Mouse (Mus musculus): ENCODE measurements around the gene Papolb. TPM values are rescaled to one million over a fixed set of nuclear protein-coding genes. Genes with fewer than 3 reads are reported as not detected.

Gene Papolb
- total and polyA plus RNA-seq, 2 experiments from 2014 or later, result 0.14 to 0.66 TPM

DNA sequence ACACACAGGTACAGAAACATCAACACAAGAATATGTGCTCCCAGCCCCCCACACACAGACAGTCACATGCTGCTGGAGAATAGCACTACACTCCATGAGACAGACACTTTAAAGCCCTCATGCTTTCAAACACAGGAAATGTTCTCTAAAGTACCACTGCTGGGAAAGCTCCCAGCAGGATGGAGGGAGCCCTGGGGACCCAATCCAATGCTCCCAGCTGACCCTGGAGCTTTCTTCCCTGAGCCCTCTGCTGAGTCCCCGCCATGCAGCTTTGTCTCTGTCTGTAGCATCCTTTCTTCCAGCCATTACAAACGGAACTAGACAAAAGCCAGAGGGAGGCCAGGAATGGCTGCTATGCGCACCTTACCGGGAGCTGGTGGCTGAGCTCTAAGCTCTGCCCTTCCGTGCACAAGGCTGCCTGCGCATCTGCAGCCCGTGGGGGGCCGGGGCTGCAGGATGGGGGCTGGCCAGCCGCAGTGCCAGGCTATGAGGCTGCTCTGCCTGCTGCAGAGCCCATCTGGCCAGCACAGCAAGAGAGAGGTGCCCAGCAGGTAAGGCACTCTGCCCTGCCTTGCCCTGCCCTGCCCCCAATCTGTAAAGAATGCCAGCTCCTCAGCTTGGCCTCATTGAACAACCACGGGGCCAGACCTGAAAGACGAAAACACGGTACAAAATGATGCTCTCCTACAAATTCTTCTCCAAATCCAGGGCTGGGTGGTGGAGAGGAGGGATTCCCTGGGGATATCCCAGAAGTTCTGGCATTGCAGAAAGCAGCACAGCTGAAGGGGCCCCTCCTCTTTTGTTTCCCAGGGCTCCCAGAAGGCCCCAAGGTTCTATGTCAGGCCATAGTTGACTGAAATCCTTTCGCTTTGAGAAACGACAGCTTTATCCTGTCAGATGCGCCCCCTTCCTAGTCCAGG lies 20.5 kb downstream of the Papolb start:
- TF ChIP-seq CTCF (IDR thresholded peaks at IDR 0.05), result no peak
- Histone ChIP-seq H3K9me3 (ENCODE audit: low read length) (no peaks in the 10 kb centered on the region), H3K9ac (replicated peaks; ENCODE audit: low read length, poor library complexity, severe bottlenecking) (peak overlapping the region; percentile 57), H3K27me3 (ENCODE audit: insufficient read depth, low read length) (no peaks in the 10 kb centered on the region), H3K36me3 (ENCODE audit: insufficient read depth, low read length) (peaks cover 9% of the 10 kb centered on the region), H3K4me1 (ENCODE audit: insufficient read depth, low read length) (peaks cover 15% of the 10 kb centered on the region), H3K27ac (ENCODE audit: low read depth, low read length) (peak overlapping the region; percentile 87), H3K4me2 (ENCODE audit: low read depth, low read length, poor library complexity, severe bottlenecking) (peak overlapping the region; percentile 49), H3K4me3 (ENCODE audit: low read depth, low read length) (peak overlapping the region; percentile 28)
- WGBS, result 4% methylated on average over 15 of the region's 15 CpGs
- ATAC-seq (ENCODE audit: low FRiP score) (peak; percentile 55), DNase-seq (ENCODE audit: low spot score) (peak; percentile 49)

DNA sequence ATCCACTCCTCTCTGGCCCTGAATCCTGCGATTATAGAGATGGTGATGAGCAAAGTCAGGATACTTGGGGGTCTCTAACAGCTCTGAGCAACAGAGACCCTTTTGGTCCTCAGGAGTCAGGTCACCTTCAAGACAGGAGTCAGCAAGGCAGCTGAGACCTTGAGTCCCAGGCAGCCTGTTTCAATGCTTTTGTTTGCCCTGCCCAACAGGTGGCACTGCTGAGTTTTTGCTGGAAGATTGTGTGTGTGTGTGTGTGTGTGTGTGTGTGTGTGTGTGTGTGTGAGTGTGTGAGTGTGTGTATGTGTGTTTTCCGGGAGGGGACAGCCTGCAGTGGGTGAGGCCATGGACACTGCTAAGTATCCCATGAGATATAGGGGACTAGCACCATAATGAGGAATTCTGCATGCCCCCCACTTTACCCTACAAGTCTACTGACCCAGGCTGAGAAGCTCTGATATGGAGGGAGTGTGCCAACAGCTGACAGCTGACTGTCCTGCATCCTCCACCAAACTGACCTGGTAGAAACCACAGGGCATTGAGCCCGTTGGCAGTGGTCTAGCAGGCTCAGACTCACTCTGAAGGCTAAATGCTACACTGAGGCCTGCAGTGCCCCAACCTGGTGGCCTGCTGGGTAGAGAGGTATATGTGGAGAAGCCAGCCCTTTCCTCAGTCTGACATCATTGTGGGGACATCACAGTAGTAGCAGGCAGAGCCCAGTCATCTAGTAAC lies 24.0 kb downstream of the Papolb start:
- ATAC-seq (ENCODE audit: low FRiP score), result no peak
- Histone ChIP-seq H3K27me3 (ENCODE audit: insufficient read depth, low read length) (no peaks in the 10 kb centered on the region), H3K27ac (ENCODE audit: low read depth, low read length) (no peak overlapping the region), H3K4me1 (ENCODE audit: insufficient read depth, low read length) (peaks cover 15% of the 10 kb centered on the region), H3K4me2 (ENCODE audit: low read depth, low read length, poor library complexity, severe bottlenecking) (no peak overlapping the region), H3K4me3 (ENCODE audit: low read depth, low read length) (no peak overlapping the region), H3K36me3 (ENCODE audit: insufficient read depth, low read length) (peaks cover 9% of the 10 kb centered on the region), H3K9me3 (ENCODE audit: low read length) (no peaks in the 10 kb centered on the region), H3K9ac (replicated peaks; ENCODE audit: low read length, poor library complexity, severe bottlenecking) (no peak overlapping the region)
- WGBS, result 76% methylated on average over 3 of the region's 3 CpGs
- DNase-seq (ENCODE audit: low spot score), result no peak
- peak; percentile 58 for TF ChIP-seq CTCF (IDR thresholded peaks at IDR 0.05)

DNA sequence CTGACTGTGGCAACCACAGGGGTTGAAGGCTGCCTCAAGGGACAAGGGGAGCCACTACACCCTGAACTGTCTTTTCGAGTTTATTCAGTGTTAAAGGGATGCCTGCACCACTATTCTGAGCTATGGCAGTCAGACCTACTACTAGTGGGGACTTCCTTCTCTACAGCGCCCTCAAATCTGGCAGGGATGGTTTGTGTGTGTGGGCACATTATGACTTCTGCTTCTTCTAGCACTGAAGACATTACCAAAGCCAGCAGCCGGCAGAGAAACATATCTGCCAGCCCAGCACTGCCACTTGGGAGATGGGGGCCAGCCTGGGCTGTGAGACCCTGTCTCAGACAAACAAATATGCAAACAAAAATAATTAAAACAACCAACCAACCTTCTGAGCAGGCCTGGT lies 25.7 kb downstream of the Papolb start:
- Histone ChIP-seq H3K27ac (ENCODE audit: low read depth, low read length) (no peak overlapping the region), H3K36me3 (ENCODE audit: insufficient read depth, low read length) (peaks cover 14% of the 10 kb centered on the region), H3K9me3 (ENCODE audit: low read length) (no peaks in the 10 kb centered on the region), H3K9ac (replicated peaks; ENCODE audit: low read length, poor library complexity, severe bottlenecking) (no peak overlapping the region), H3K4me2 (ENCODE audit: low read depth, low read length, poor library complexity, severe bottlenecking) (no peak overlapping the region), H3K4me3 (ENCODE audit: low read depth, low read length) (no peak overlapping the region), H3K4me1 (ENCODE audit: insufficient read depth, low read length) (peaks cover 9% of the 10 kb centered on the region), H3K27me3 (ENCODE audit: insufficient read depth, low read length) (no peaks in the 10 kb centered on the region)
- no peak for TF ChIP-seq CTCF (IDR thresholded peaks at IDR 0.05)
- WGBS, result 84% methylated on average over 3 of the region's 3 CpGs
- ATAC-seq (ENCODE audit: low FRiP score) (no peak), DNase-seq (ENCODE audit: low spot score) (no peak)

DNA sequence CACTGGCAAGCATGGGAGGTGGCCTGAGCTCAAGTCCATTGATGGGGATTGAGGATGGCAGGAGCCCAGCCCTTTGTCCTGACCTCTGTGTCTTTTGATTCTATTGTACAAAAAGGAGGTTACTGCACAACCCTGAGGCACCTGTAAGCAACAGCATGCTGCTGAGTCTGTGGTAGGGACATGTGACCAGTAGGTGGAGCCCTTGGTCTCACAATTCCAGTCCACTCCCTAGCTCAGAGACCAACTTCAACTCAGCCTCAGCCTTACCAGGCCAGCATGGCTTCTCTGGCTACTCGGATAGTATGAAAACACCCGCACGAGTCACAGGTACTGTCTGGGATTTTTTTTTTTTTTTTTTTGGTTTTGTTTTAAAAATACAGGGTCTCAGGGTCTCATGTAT lies 27.5 kb downstream of the Papolb start:
- H3K27me3 ChIP-seq (ENCODE audit: insufficient read depth, low read length), result no peaks in the 10 kb centered on the region
- H3K27ac ChIP-seq (ENCODE audit: low read depth, low read length), result peak overlapping the region; percentile 47; the same call in 1 of the 2 replicates
- TF ChIP-seq CTCF (IDR thresholded peaks at IDR 0.05), result peak; percentile 90
- 8% methylated on average over 3 of the region's 3 CpGs for WGBS
- H3K4me3 ChIP-seq (ENCODE audit: low read depth, low read length), result no peak overlapping the region
- no peak overlapping the region for H3K9ac ChIP-seq (replicated peaks; ENCODE audit: low read length, poor library complexity, severe bottlenecking)
- H3K4me1 ChIP-seq (ENCODE audit: insufficient read depth, low read length), result no peaks in the 10 kb centered on the region
- peak; percentile 95 for DNase-seq (ENCODE audit: low spot score)
- H3K36me3 ChIP-seq (ENCODE audit: insufficient read depth, low read length), result peaks cover 19% of the 10 kb centered on the region
- H3K9me3 ChIP-seq (ENCODE audit: low read length), result no peaks in the 10 kb centered on the region
- no peak overlapping the region for H3K4me2 ChIP-seq (ENCODE audit: low read depth, low read length, poor library complexity, severe bottlenecking)
- peak; percentile 83 for ATAC-seq (ENCODE audit: low FRiP score)

DNA sequence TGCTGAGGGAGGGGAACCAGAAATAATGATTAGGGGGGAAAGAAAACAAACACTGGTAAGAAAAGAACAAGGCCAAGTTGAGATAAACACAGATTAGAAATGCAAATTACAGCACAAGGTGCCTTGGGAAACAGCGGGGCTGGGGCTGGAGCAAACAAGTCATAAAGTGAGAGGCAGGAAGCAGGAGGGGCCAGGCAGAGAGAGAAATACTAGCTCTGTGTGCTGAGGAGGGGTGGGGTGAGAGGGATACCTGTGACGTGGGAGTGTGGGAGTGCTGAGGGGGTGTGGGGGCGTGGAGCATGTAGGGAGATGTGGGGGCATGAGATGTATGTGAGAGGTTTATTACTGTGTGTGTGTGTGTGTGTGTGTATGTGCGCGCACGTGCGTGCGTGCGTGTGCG lies 29.0 kb downstream of the Papolb start:
- no peaks in the 10 kb centered on the region for H3K4me1 ChIP-seq (ENCODE audit: insufficient read depth, low read length)
- DNase-seq (ENCODE audit: low spot score), result no peak
- 84% methylated on average over 10 of the region's 10 CpGs for WGBS
- no peak for TF ChIP-seq CTCF (IDR thresholded peaks at IDR 0.05)
- H3K27me3 ChIP-seq (ENCODE audit: insufficient read depth, low read length), result no peaks in the 10 kb centered on the region
- H3K9ac ChIP-seq (replicated peaks; ENCODE audit: low read length, poor library complexity, severe bottlenecking), result no peak overlapping the region
- no peak overlapping the region for H3K4me2 ChIP-seq (ENCODE audit: low read depth, low read length, poor library complexity, severe bottlenecking)
- ATAC-seq (ENCODE audit: low FRiP score), result no peak
- H3K4me3 ChIP-seq (ENCODE audit: low read depth, low read length), result no peak overlapping the region
- no peak overlapping the region for H3K27ac ChIP-seq (ENCODE audit: low read depth, low read length)
- H3K36me3 ChIP-seq (ENCODE audit: insufficient read depth, low read length), result peaks cover 13% of the 10 kb centered on the region
- H3K9me3 ChIP-seq (ENCODE audit: low read length), result no peaks in the 10 kb centered on the region

DNA sequence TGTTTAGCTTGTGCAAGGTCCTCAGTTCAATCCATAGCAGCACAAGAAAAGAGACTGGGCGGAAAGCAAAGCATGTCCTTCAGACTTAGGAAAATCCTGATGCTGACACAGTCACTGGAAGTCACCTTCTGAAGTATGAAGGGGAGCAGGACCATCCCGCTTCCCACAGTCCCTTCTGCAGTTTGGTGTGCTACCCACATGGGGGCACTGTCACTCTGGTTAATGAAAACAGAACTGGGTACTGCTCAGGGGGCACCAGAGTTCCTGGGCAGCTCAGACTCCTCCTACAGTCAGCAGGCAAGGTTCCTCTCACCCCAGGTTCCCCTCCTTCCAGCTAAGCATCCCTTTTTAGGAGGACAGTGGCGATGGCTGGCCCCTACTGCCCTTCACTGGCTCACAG lies 30.9 kb downstream of the Papolb start:
- peaks cover 17% of the 10 kb centered on the region for H3K36me3 ChIP-seq (ENCODE audit: insufficient read depth, low read length)
- H3K27ac ChIP-seq (ENCODE audit: low read depth, low read length), result no peak overlapping the region
- ATAC-seq (ENCODE audit: low FRiP score) (no peak), DNase-seq (ENCODE audit: low spot score) (peak; percentile 68)
- WGBS, result 32% methylated on average over 3 of the region's 3 CpGs
- H3K4me1 ChIP-seq (ENCODE audit: insufficient read depth, low read length), result no peaks in the 10 kb centered on the region
- H3K4me2 ChIP-seq (ENCODE audit: low read depth, low read length, poor library complexity, severe bottlenecking), result no peak overlapping the region
- no peaks in the 10 kb centered on the region for H3K27me3 ChIP-seq (ENCODE audit: insufficient read depth, low read length)
- TF ChIP-seq CTCF (IDR thresholded peaks at IDR 0.05), result peak; percentile 78
- no peak overlapping the region for H3K4me3 ChIP-seq (ENCODE audit: low read depth, low read length)
- H3K9ac ChIP-seq (replicated peaks; ENCODE audit: low read length, poor library complexity, severe bottlenecking), result no peak overlapping the region
- H3K9me3 ChIP-seq (ENCODE audit: low read length), result no peaks in the 10 kb centered on the region
